Mouse (Mus musculus): ENCODE measurements around the gene Mast3. TPM values are rescaled to one million over a fixed set of nuclear protein-coding genes. Genes with fewer than 3 reads are reported as not detected.

The Mast3 gene
- total RNA-seq, 2 experiments from 2014 or later = 9.4 to 11.1 TPM

Small RNAs within 50 kb of the gene (microRNA-seq; reads per million reads assigned to microRNA genes)
- gene Mir7240 = 1.3 to 59.4 reads per million in 2 experiments

Other genes starting within 250 kb of the Mast3 start
- 10 to 100 TPM; 25.8 to 27.7 TPM for gene Isyna1, start 210.7 kb downstream of the Mast3 start, total RNA-seq (2021)
- gene Ssbp4, start 196.2 kb downstream of the Mast3 start, total RNA-seq (2021) = 10 to 100 TPM; 39.7 to 46.4 TPM
- gene Lrrc25, start 188.9 kb downstream of the Mast3 start, total RNA-seq (2021) = 1 to 10 TPM; 1.8 to 2.5 TPM
- 1 to 10 TPM in 1 of 2 experiments, under 1 TPM in 1; 0.41 to 1.6 TPM for gene Gdf15, start 172.6 kb downstream of the Mast3 start, total RNA-seq (2021)
- gene Pgpep1, start 144.7 kb downstream of the Mast3 start, total RNA-seq (2021) = 10 to 100 TPM; 38.4 to 46.8 TPM
- 10 to 100 TPM; 75.0 to 76.5 TPM for gene Lsm4, start 131.8 kb downstream of the Mast3 start, total RNA-seq (2021)
- 100 to 1,000 TPM; 159 to 162 TPM for gene Jund, start 106.1 kb downstream of the Mast3 start, total RNA-seq (2021)
- gene Iqcn, start 101.6 kb downstream of the Mast3 start, total RNA-seq (2021) = under 1 TPM; 0.10 to 0.12 TPM
- not detected for gene Gm3336, start 86.5 kb downstream of the Mast3 start, total RNA-seq (2021)
- gene Pde4c, start 81.3 kb downstream of the Mast3 start, total RNA-seq (2021) = 1 to 10 TPM; 4.5 to 4.6 TPM
- gene Rab3a, start 50.4 kb downstream of the Mast3 start, total RNA-seq (2021) = 10 to 100 TPM; 51.6 to 51.9 TPM
- gene Mpv17l2, start 44.1 kb downstream of the Mast3 start, total RNA-seq (2021) = 10 to 100 TPM; 29.3 to 29.9 TPM
- 10 to 100 TPM; 31.4 to 33.1 TPM for gene Pik3r2, start 28.3 kb downstream of the Mast3 start, total RNA-seq (2021)
- under 1 TPM; 0.12 to 0.59 TPM for gene Il12rb1, start 3.4 kb upstream of the Mast3 start, total RNA-seq (2021)
- 10 to 100 TPM; 22.4 to 23.9 TPM for gene Arrdc2, start 34.7 kb upstream of the Mast3 start, total RNA-seq (2021)
- 1 to 10 TPM; 3.8 to 4.0 TPM for gene Kcnn1, start 58.2 kb upstream of the Mast3 start, total RNA-seq (2021)
- 10 to 100 TPM; 38.8 to 40.1 TPM for gene Ccdc124, start 68.9 kb upstream of the Mast3 start, total RNA-seq (2021)
- under 1 TPM in 1 of 2 experiments, not detected in 1; 0.07 TPM for gene Slc5a5, start 87.7 kb upstream of the Mast3 start, total RNA-seq (2021)
- 100 to 1,000 TPM; 901 to 988 TPM for gene Rpl18a, start 92.4 kb upstream of the Mast3 start, total RNA-seq (2021)
- 10 to 100 TPM; 20.5 to 24.8 TPM for gene Map1s, start 100.9 kb upstream of the Mast3 start, total RNA-seq (2021)

Data from heart, postnatal 14 days (tissue).